Mouse (Mus musculus) erythroblast, embryonic 14.5 days (primary cell): ENCODE data around the gene Phactr2. TPM values are rescaled to one million over a fixed set of nuclear protein-coding genes. Genes with fewer than 3 reads are reported as not detected.

ENCODE experiments used
- H3K27me3 ChIP-seq: 2 replicates; pipeline ENCODE4 v1.6.1; 2012; ENCODE audit warnings: inconsistent platforms; ENCODE audit not compliant: control insufficient read depth
- H3K36me3 ChIP-seq: 2 replicates; pipeline ENCODE4 v1.6.1; 2012; ENCODE audit warnings: mild to moderate bottlenecking, inconsistent platforms; ENCODE audit not compliant: control insufficient read depth
- H3K4me1 ChIP-seq: 2 replicates; pipeline ENCODE4 v1.6.1; 2012; ENCODE audit warnings: inconsistent platforms; ENCODE audit not compliant: control insufficient read depth
- H3K4me3 ChIP-seq: replicated peaks from 2 replicates; pipeline ENCODE3; 2012; ENCODE audit warnings: moderate library complexity, mild to moderate bottlenecking, inconsistent platforms
- H3K9me3 ChIP-seq: 2 replicates; pipeline ENCODE4 v1.6.1; 2012; ENCODE audit warnings: low read length, inconsistent platforms, mixed read lengths; ENCODE audit not compliant: control insufficient read depth
- GATA1 ChIP-seq: IDR thresholded peaks from 2 replicates; pipeline ENCODE4 v1.6.1; 2012; ENCODE audit warnings: low read length, inconsistent platforms, mixed read lengths
- TAL1 ChIP-seq: IDR thresholded peaks from 3 replicates; pipeline ENCODE4 v1.6.1; 2012; ENCODE audit warnings: low read length, inconsistent platforms, mixed read lengths
- polyA plus RNA-seq: library from polyadenylated mRNA; stranded (reverse); fragments of >175 nt; gene quantifications from 2 replicates; pipeline ENCODE4 v1.2.3, GENCODE M21; 2012

The Phactr2 gene
- polyA plus RNA-seq, 1 experiment, result 0.02 TPM

DNA sequence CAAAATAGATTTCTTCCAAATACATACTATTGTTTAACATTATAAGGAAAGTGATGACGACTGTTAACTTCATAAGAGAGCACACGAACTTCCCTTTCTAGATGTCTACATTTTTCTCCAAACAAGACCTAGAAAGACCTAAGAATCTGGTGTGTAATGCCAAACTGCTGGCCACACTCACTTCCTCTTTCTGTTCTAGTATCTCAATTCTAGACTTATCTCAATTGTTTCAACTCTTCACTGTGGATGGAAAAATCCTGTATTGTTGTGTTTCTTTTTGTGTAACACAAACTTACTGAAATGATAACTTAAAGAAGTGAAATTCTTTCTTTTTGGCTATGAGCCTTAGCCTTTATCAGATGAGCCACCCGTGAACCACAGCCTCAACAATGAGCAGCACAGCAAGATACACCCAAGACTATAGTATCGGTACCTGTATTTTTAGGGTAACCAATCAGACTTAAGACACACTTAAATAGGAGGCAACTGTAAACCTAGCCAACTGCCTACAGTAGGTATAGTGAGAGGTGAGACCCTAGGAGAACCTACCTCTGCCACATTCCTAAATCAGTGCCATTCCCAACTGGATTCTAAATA is 289.9 kb downstream of the Phactr2 start:
- H3K36me3 ChIP-seq, result peaks cover 89% of the 10 kb centered on the region
- TF ChIP-seq TAL1 (no peak), GATA1 (no peak)
- H3K4me3 ChIP-seq, result no peak overlapping the region
- H3K4me1 ChIP-seq, result no peaks in the 10 kb centered on the region
- H3K9me3 ChIP-seq, result no peaks in the 10 kb centered on the region
- H3K27me3 ChIP-seq, result no peaks in the 10 kb centered on the region

DNA sequence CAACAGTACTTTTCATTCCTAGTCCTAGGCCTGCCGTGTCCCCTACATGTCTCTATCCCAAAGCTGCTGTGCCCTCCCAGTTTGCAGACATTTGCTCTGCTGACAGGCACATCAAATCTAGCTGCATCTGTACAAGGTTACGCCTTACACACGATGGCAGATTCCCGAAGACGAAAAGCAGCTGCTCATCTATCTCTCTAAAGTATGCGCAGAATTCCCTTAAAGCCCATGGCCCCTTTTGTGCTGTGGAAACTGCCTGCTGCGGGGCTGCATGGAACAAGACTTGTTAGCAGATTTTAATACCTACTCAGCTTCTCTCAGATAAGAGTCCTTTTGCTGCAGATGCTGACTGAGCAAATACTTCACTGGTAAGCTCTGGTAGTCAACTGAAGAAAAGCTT is 294.0 kb downstream of the Phactr2 start:
- no peaks in the 10 kb centered on the region for H3K4me1 ChIP-seq
- H3K9me3 ChIP-seq, result no peaks in the 10 kb centered on the region
- no peaks in the 10 kb centered on the region for H3K27me3 ChIP-seq
- H3K36me3 ChIP-seq, result peaks cover 90% of the 10 kb centered on the region
- H3K4me3 ChIP-seq, result no peak overlapping the region
- TF ChIP-seq GATA1 (no peak), TAL1 (no peak)

- Histone ChIP-seq H3K27me3 (no peaks in the 10 kb centered on the region), H3K36me3 (peaks cover 74% of the 10 kb centered on the region), H3K4me1 (no peaks in the 10 kb centered on the region), H3K9me3 (no peaks in the 10 kb centered on the region), H3K4me3 (no peak within 1 kb of the TSS)
- TF ChIP-seq TAL1, result no peak
- no peak for TF ChIP-seq GATA1
These were observed 296.1 kb downstream of the Phactr2 start, which contains the start of gene Zc2hc1b for GRCm38 (mm10) chr10:13177973-13178624. Gene Zc2hc1b (minus strand): TSS chr10:13178023.

- no peaks in the 10 kb centered on the region for H3K4me1 ChIP-seq
- no peaks in the 10 kb centered on the region for H3K27me3 ChIP-seq
- H3K9me3 ChIP-seq, result no peaks in the 10 kb centered on the region
- no peak overlapping the region for H3K4me3 ChIP-seq
- TF ChIP-seq TAL1 (no peak), GATA1 (no peak)
- H3K36me3 ChIP-seq, result peaks cover 52% of the 10 kb centered on the region
These were observed 298.3 kb downstream of the Phactr2 start for GRCm38 (mm10) chr10:13175866-13176265.

GRCm38 (mm10) chr10:13172798-13173221 is 301.4 kb downstream of the Phactr2 start:
- TF ChIP-seq GATA1 (no peak), TAL1 (no peak)
- H3K4me1 ChIP-seq, result no peaks in the 10 kb centered on the region

GRCm38 (mm10) chr10:13171461-13171860 is 302.8 kb downstream of the Phactr2 start:
- Histone ChIP-seq H3K4me3 (no peak overlapping the region), H3K27me3 (no peaks in the 10 kb centered on the region), H3K4me1 (no peaks in the 10 kb centered on the region), H3K36me3 (peaks cover 10% of the 10 kb centered on the region), H3K9me3 (no peaks in the 10 kb centered on the region)
- no peak for TF ChIP-seq TAL1
- no peak for TF ChIP-seq GATA1

More at GRCm38 (mm10) chr10:13172798-13173221, 301.4 kb downstream of the Phactr2 start:
- Histone ChIP-seq H3K36me3 (peaks cover 22% of the 10 kb centered on the region), H3K27me3 (no peaks in the 10 kb centered on the region), H3K4me3 (no peak overlapping the region), H3K9me3 (no peaks in the 10 kb centered on the region)

GRCm38 (mm10) chr10:13170739-13171448 is 303.3 kb downstream of the Phactr2 start:
- TF ChIP-seq GATA1 (no peak), TAL1 (no peak)
- no peaks in the 10 kb centered on the region for H3K4me1 ChIP-seq
- H3K4me3 ChIP-seq, result no peak overlapping the region
- no peaks in the 10 kb centered on the region for H3K9me3 ChIP-seq
- peaks cover 5% of the 10 kb centered on the region for H3K36me3 ChIP-seq
- H3K27me3 ChIP-seq, result no peaks in the 10 kb centered on the region

- Histone ChIP-seq H3K4me1 (no peaks in the 10 kb centered on the region), H3K4me3 (no peak overlapping the region), H3K36me3 (no peaks in the 10 kb centered on the region), H3K9me3 (no peaks in the 10 kb centered on the region), H3K27me3 (no peaks in the 10 kb centered on the region)
- no peak for TF ChIP-seq TAL1
- TF ChIP-seq GATA1, result no peak
These were observed 305.8 kb downstream of the Phactr2 start for GRCm38 (mm10) chr10:13168461-13168860.

DNA sequence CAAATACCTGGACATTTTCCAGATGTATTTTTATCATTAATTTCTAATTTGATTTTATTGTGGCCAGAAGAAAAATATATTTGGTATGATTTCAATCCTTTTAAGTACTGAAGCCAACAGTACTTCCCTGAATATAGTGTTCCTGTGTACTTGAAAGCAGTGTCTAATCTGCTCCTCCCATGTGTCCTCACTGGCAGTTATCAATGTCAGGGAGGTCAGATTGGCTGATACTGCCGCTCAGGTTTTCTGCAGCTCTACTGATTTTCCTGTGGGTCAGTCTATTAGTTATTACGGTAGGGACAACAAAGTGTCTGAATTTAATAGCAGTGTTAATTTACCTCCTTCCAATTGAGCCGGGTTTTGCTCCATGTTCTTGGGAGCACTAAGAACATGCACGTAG is 312.2 kb downstream of the Phactr2 start:
- TF ChIP-seq TAL1, result no peak
- TF ChIP-seq GATA1, result no peak
- Histone ChIP-seq H3K4me3 (no peak overlapping the region), H3K36me3 (no peaks in the 10 kb centered on the region), H3K27me3 (no peaks in the 10 kb centered on the region), H3K4me1 (peaks cover 1% of the 10 kb centered on the region; the same call in 1 of the 2 replicates), H3K9me3 (no peaks in the 10 kb centered on the region)
